Comparison of ENCODE assay signal across 12 mouse cellular contexts in the genomic region with DNA sequence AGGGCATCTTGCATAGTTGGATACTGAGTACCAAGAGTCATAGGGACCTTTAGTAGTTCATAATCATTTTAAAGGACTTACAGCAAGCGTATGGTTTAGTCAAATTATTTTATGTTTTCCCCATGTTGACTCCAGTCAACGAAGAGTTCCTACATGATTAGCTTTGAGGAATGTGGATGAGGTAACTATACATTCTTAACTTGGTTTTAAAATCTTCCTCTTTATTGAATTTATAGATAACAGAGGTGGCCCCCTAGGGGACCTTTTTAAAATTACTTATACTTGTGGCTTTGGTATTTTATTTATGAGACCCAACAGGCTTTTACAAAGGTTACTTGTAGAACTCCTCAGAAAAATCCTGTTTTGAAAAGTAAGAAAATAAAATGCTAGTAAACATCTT. TPM values are rescaled to one million over a fixed set of nuclear protein-coding genes. Genes with fewer than 3 reads are reported as not detected.
DNase-seq lines count a peak whose midpoint lies in the region; ATAC-seq and TF ChIP-seq lines count a peak whose summit lies in the region.
"Had no signal": no experiment of that assay in that cellular context is flagged by ENCODE, and none has a peak within 500 bp of the region (broad histone marks: within the 10 kb centered on the region; RNA-seq: fewer than 3 reads in every experiment).

No protein-coding gene starts in this region.

- TF ChIP-seq CTCF in gastrocnemius, adult 2 months (IDR thresholded peaks at IDR 0.05) = peak; percentile 46
- peak; percentile 33 for TF ChIP-seq CTCF in liver, postnatal 0 days (IDR thresholded peaks at IDR 0.05; ENCODE audit: low read depth)

- H3K36me3 ChIP-seq in liver, postnatal 0 days (replicated peaks; ENCODE audit: insufficient read depth, low read length) = no peaks in the 10 kb centered on the region
- H3K36me3 ChIP-seq in hindbrain, embryonic 12.5 days = no peaks in the 10 kb centered on the region

- TF ChIP-seq EP300 in liver, postnatal 0 days (IDR thresholded peaks at IDR 0.05; ENCODE audit: low read depth) = no peak

- H3K9me3 ChIP-seq in liver, postnatal 0 days (ENCODE audit: low read length) = no peaks in the 10 kb centered on the region
- H3K9me3 ChIP-seq in hindbrain, embryonic 12.5 days (replicated peaks) = no peaks in the 10 kb centered on the region

- no peak overlapping the region for H3K4me2 ChIP-seq in liver, postnatal 0 days (ENCODE audit: low read depth, low read length)
- H3K4me2 ChIP-seq in hindbrain, embryonic 12.5 days (replicated peaks) = no peak overlapping the region

- DNase-seq in gastrocnemius, adult 2 months = no peak
- no peak for DNase-seq in gastrocnemius, adult 8-10 months (ENCODE audit: low spot score in 2 of 2)
- DNase-seq in liver, postnatal 0 days = no peak
- no peak for DNase-seq in liver
- peak; percentile 59 for DNase-seq in CD4-positive helper T cell, adult 2 months (ENCODE audit: low read depth, low spot score)
- DNase-seq in induced T-regulatory cell, adult 2 months (ENCODE audit: low read depth) = peak; percentile 80
- DNase-seq in layer of hippocampus, adult 8-10 months (ENCODE audit: low spot score in 2 of 2) = no peak
- DNase-seq: cerebellum, adult 11 months; heart, postnatal 14 days; lung, adult 18-20 months; spleen, adult 18-20 months had no signal

- intact Hi-C loops in gastrocnemius, adult 2 months (cut with DNase I) = no loop called here

- H3K9ac ChIP-seq in liver, postnatal 0 days (replicated peaks) = no peak overlapping the region
- H3K9ac ChIP-seq in hindbrain, embryonic 12.5 days = no peak overlapping the region

- no peak overlapping the region for H3K27ac ChIP-seq in gastrocnemius, adult 2 months
- H3K27ac ChIP-seq in liver, postnatal 0 days (ENCODE audit: low read depth) = no peak overlapping the region
- H3K27ac ChIP-seq in hindbrain, embryonic 12.5 days = no peak overlapping the region

- H3K4me3 ChIP-seq in gastrocnemius, adult 2 months = no peak overlapping the region
- no peak overlapping the region for H3K4me3 ChIP-seq in liver, postnatal 0 days (ENCODE audit: low read depth, low read length)
- H3K4me3 ChIP-seq in hindbrain, embryonic 12.5 days = no peak overlapping the region

- 68% methylated on average over 2 of the region's 2 CpGs for WGBS in liver, postnatal 0 days (ENCODE audit: insufficient replicate concordance)
- WGBS in hindbrain, embryonic 12.5 days = 85% methylated on average over 2 of the region's 2 CpGs

- H3K27me3 ChIP-seq in liver, postnatal 0 days (ENCODE audit: insufficient read depth, low read length) = no peaks in the 10 kb centered on the region
- H3K27me3 ChIP-seq in hindbrain, embryonic 12.5 days = peaks cover 19% of the 10 kb centered on the region

- H3K4me1 ChIP-seq in liver, postnatal 0 days (ENCODE audit: insufficient read depth) = peaks cover 3% of the 10 kb centered on the region; the same call in 1 of the 2 replicates
- H3K4me1 ChIP-seq in hindbrain, embryonic 12.5 days = peaks cover 19% of the 10 kb centered on the region

- ATAC-seq in liver, postnatal 0 days = no peak
- ATAC-seq in hindbrain, embryonic 12.5 days (ENCODE audit: low FRiP score) = no peak

RNA-seq across cellular contexts. Expression of gene Cdkn2c, which starts 3.2 kb away (rescaled TPM):
- 10 to 100 TPM in 1 of 2 experiments, 1 to 10 TPM in 1; 8.2 to 14.0 TPM for total RNA-seq in gastrocnemius, adult 2 months (2021)
- total RNA-seq in gastrocnemius, adult 8-10 months (2022) = 10 to 100 TPM; 16.8 to 27.9 (median 22.5) TPM
- polyA plus RNA-seq in liver, postnatal 0 days (2015; fragmentation: Nextera tagmentation; extraction: Ambion mirVana) = 11.1 and 13.4 TPM in 2 replicates
- polyA plus RNA-seq in hindbrain, embryonic 12.5 days (2016; fragmentation: Nextera tagmentation; extraction: Ambion mirVana) = 7.3 and 8.8 TPM in 2 replicates
- total RNA-seq in layer of hippocampus, adult 8-10 months (2022) = 1 to 10 TPM; 2.6 to 4.1 (median 3.0) TPM

RNA-seq across cellular contexts. Expression of gene Faf1, which starts 6.2 kb away (rescaled TPM):
- total RNA-seq in gastrocnemius, adult 2 months (2021) = 10 to 100 TPM; 40.7 to 45.6 TPM
- total RNA-seq in gastrocnemius, adult 8-10 months (2022) = 10 to 100 TPM; 42.9 to 51.1 (median 47.2) TPM
- polyA plus RNA-seq in liver, postnatal 0 days (2015; fragmentation: Nextera tagmentation; extraction: Ambion mirVana) = 10.6 and 10.9 TPM in 2 replicates
- 45.5 and 47.0 TPM in 2 replicates for polyA plus RNA-seq in hindbrain, embryonic 12.5 days (2016; fragmentation: Nextera tagmentation; extraction: Ambion mirVana)
- 10 to 100 TPM; 22.9 to 26.6 (median 24.3) TPM for total RNA-seq in layer of hippocampus, adult 8-10 months (2022)

Comparison
In these comparisons a context has a peak if more than half of its experiments do, and no peak if none do; other contexts are left out.
1. DNase-seq: peak in CD4-positive helper T cell, adult 2 months (single experiment) and induced T-regulatory cell, adult 2 months (single experiment); none in gastrocnemius, adult 2 months (single experiment), gastrocnemius, adult 8-10 months (0 of 2), liver, postnatal 0 days (single experiment), liver (single experiment) and layer of hippocampus, adult 8-10 months (0 of 2).